Mouse (Mus musculus): ENCODE measurements around the gene Prkca.

DNA sequence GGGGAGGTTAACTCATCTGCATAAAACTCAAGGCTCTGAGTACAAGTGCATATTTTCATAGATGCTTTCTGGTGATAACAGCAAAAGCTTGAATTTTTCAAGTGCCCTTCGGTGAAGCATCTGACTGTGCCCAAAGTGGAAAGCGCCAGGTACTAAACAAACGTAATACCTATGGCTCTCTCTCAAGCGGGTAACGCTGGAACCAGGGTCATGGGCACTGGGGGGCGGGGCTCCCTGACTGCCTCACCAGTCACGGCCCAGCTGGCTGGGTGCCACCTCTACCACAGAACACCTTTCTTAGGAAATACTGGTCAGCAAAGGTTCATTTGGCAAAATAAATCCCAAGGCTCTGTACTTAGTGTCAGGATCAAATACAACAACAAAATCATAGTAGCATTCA, 203.7 kb downstream of the Prkca start:
- TF ChIP-seq CTCF (IDR thresholded peaks at IDR 0.05 in 2 of 3, conservative IDR thresholded peaks at IDR 0.05 in 1 of 3; ENCODE audit: control insufficient read depth in 1 of 3, insufficient read depth in 1 of 3, low read depth in 2 of 3, low read length in 3 of 3, poor library complexity in 1 of 3, severe bottlenecking in 1 of 3) (no peak), MXI1 (IDR thresholded peaks at IDR 0.05; ENCODE audit: low read depth, low read length) (no peak), POLR2A (IDR thresholded peaks at IDR 0.05; ENCODE audit: control insufficient read depth in 1 of 2, insufficient read depth in 1 of 2, low read depth in 1 of 2, low read length in 2 of 2, poor library complexity in 1 of 2) (no peak), MAZ (IDR thresholded peaks at IDR 0.05; ENCODE audit: low read depth, low read length) (no peak), RAD21 (IDR thresholded peaks at IDR 0.05; ENCODE audit: low read depth, low read length) (no peak), MAX (IDR thresholded peaks at IDR 0.05; ENCODE audit: low read length) (no peak), EP300 (IDR thresholded peaks at IDR 0.05; ENCODE audit: low read depth in 1 of 2, low read length in 2 of 2) (no peak), ZMIZ1 (IDR thresholded peaks at IDR 0.05; ENCODE audit: low read depth, low read length) (no peak), ETS1 (IDR thresholded peaks at IDR 0.05; ENCODE audit: low read depth, low read length) (no peak), SIN3A (IDR thresholded peaks at IDR 0.05; ENCODE audit: low read length) (no peak), NELFE (IDR thresholded peaks at IDR 0.05; ENCODE audit: low read depth, low read length) (no peak), GABPA (IDR thresholded peaks at IDR 0.05; ENCODE audit: low read depth, low read length) (no peak), POLR2AphosphoS2 (IDR thresholded peaks at IDR 0.05; ENCODE audit: low read length) (no peak)

All from MEL (cell line).